Mouse (Mus musculus) embryonic facial prominence, embryonic 11.5 days (tissue): Measurements from ENCODE around the gene Psmd9. TPM values are rescaled to one million over a fixed set of nuclear protein-coding genes. Genes with fewer than 3 reads are reported as not detected.

Experiments used
- ATAC-seq: fragments of 200-750 bp; cut with Nextera tagmentation; replicated peaks from 2 replicates; pipeline ENCODE4 v1.8.0; 2017; ENCODE audit warnings: low read depth; ENCODE audit not compliant: insufficient number of reproducible peaks, low FRiP score, low TSS enrichment
- DNase-seq: peaks from one replicate; pipeline ENCODE4 v3.0.0-alpha.2; 2015; ENCODE audit warnings: low spot score
- H3K27ac ChIP-seq: fragments of 300-500 bp; sonication (generic); replicated peaks from 2 replicates; pipeline ENCODE4 v1.5.1; 2014; ENCODE audit warnings: mild to moderate bottlenecking, low read depth, low read length, control low read depth
- H3K27me3 ChIP-seq: fragments of 300-500 bp; sonication (generic); 2 replicates; pipeline ENCODE4 v1.6.1; 2014; ENCODE audit warnings: mild to moderate bottlenecking, low read length, moderate library complexity, mixed read lengths; ENCODE audit not compliant: control insufficient read depth, insufficient read depth
- H3K36me3 ChIP-seq: fragments of 300-500 bp; sonication (generic); replicated peaks from 2 replicates; pipeline ENCODE4 v1.6.1; 2014; ENCODE audit warnings: low read depth, mild to moderate bottlenecking, low read length, moderate library complexity, mixed read lengths; ENCODE audit not compliant: control insufficient read depth, insufficient read depth
- H3K4me1 ChIP-seq: fragments of 300-500 bp; sonication (generic); 2 replicates; pipeline ENCODE4 v1.6.1; 2014; ENCODE audit warnings: low read length, mixed read lengths; ENCODE audit not compliant: control insufficient read depth, insufficient read depth
- H3K4me2 ChIP-seq: fragments of 300-500 bp; sonication (generic); 2 replicates; pipeline ENCODE4 v1.6.1; 2014; ENCODE audit warnings: low read depth, mild to moderate bottlenecking, control low read depth, low read length, moderate library complexity
- H3K4me3 ChIP-seq: fragments of 300-500 bp; sonication (generic); 2 replicates; pipeline ENCODE4 v1.5.1; 2014; ENCODE audit warnings: low read depth, low read length, control low read depth
- H3K9ac ChIP-seq: fragments of 300-500 bp; sonication (generic); replicated peaks from 2 replicates; pipeline ENCODE4 v1.6.1; 2014; ENCODE audit warnings: mild to moderate bottlenecking, control low read depth, low read length
- H3K9me3 ChIP-seq: fragments of 300-500 bp; sonication (generic); replicated peaks from 2 replicates; pipeline ENCODE4 v1.6.1; 2016; ENCODE audit warnings: mild to moderate bottlenecking, low read length, inconsistent platforms, mixed read lengths; ENCODE audit not compliant: control insufficient read depth
- WGBS: fragments of 180-500 bp; shearing (Covaris S2); extraction: QIAGEN DNeasy Blood & Tissue Kit; methylation state at CpG from one replicate; pipeline ENCODE4 v1.1.7; 2014; 5-methylcytosine and 5-hydroxymethylcytosine counted together
- polyA plus RNA-seq: library from polyadenylated mRNA; unstranded; fragments of >200 nt; fragmentation: Nextera tagmentation; extraction: Ambion mirVana; gene quantifications from 2 replicates; pipeline ENCODE4 v1.2.1, GENCODE M21; 2014

The Psmd9 gene
- polyA plus RNA-seq, 1 experiment from 2014 or later: 74.0 TPM

DNA sequence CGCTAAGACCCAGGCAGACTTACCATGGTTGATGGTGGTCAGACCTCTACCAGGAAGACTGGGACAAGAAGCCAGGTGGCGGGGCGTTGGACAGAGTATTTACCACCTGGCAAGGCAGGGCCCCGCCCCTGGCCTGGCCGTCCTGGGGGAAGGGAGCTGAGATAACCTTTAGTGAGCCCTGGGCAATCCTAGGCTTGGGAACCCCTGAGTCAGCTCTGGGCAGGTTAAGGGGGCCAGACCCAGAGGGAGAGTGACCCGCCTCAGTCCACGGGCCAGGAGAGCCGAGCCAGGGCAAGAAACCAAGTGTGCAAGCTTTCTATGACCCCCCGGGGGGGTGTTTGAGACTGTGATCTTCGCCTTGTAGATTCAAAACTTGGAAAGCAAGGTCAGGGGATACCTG is 13.4 kb downstream of the Psmd9 start, which contains the start of gene Hpd:
TSS of gene Hpd (minus strand) at position 77 of the 400 bp plus-strand sequence.
- Histone ChIP-seq H3K9ac (no peak within 1 kb of the TSS), H3K36me3 (no peaks in the 10 kb centered on the region), H3K4me2 (no peak within 1 kb of the TSS), H3K4me1 (no peaks in the 10 kb centered on the region), H3K4me3 (no peak within 1 kb of the TSS), H3K27me3 (no peaks in the 10 kb centered on the region), H3K9me3 (no peaks in the 10 kb centered on the region), H3K27ac (no peak within 1 kb of the TSS)
- no peak for ATAC-seq
- 84% methylated on average over 10 of the region's 10 CpGs for WGBS
- DNase-seq: no peak

GRCm38 (mm10) chr5:123185966-123186365 is 16.8 kb downstream of the Psmd9 start:
- ATAC-seq (no peak), DNase-seq (no peak)
- WGBS: 89% methylated on average over 6 of the region's 6 CpGs
- no peak overlapping the region for H3K27ac ChIP-seq
- no peaks in the 10 kb centered on the region for H3K36me3 ChIP-seq
- no peak overlapping the region for H3K4me2 ChIP-seq
- H3K27me3 ChIP-seq: no peaks in the 10 kb centered on the region
- no peaks in the 10 kb centered on the region for H3K9me3 ChIP-seq
- H3K9ac ChIP-seq: no peak overlapping the region
- no peak overlapping the region for H3K4me3 ChIP-seq
- H3K4me1 ChIP-seq: no peaks in the 10 kb centered on the region

DNA sequence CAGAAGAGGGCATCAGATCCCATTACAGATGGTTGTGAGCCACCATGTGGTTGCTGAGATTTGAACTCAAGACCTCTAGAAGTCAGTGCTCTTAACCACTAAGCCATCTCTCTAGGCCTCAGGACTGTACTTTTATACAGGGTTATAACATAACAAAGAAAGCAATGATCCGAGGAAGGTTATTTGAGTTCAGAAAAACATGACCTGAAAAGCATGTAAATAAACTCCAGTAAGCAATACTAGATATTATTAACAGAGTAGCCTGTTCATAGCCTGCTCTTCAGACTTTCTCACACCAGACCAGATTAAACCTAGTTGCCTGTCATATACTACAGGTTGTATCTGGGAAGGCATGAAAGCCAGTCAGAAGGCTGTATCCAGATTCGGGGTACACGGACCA is 18.1 kb downstream of the Psmd9 start:
- no peaks in the 10 kb centered on the region for H3K27me3 ChIP-seq
- 90% methylated on average over 3 of the region's 3 CpGs for WGBS
- DNase-seq (no peak), ATAC-seq (no peak)
- no peaks in the 10 kb centered on the region for H3K9me3 ChIP-seq
- H3K27ac ChIP-seq: no peak overlapping the region
- no peaks in the 10 kb centered on the region for H3K4me1 ChIP-seq
- H3K36me3 ChIP-seq: no peaks in the 10 kb centered on the region
- H3K4me3 ChIP-seq: no peak overlapping the region
- H3K4me2 ChIP-seq: no peak overlapping the region
- H3K9ac ChIP-seq: no peak overlapping the region

- DNase-seq (no peak), ATAC-seq (no peak)
- no peaks in the 10 kb centered on the region for H3K4me1 ChIP-seq
- H3K27ac ChIP-seq: no peak overlapping the region
- H3K9ac ChIP-seq: no peak overlapping the region
- 74% methylated on average over 3 of the region's 3 CpGs for WGBS
- no peaks in the 10 kb centered on the region for H3K36me3 ChIP-seq
- no peak overlapping the region for H3K4me2 ChIP-seq
- no peaks in the 10 kb centered on the region for H3K27me3 ChIP-seq
- H3K4me3 ChIP-seq: no peak overlapping the region
- H3K9me3 ChIP-seq: no peaks in the 10 kb centered on the region
These were observed 21.7 kb downstream of the Psmd9 start for GRCm38 (mm10) chr5:123190912-123191311.

DNA sequence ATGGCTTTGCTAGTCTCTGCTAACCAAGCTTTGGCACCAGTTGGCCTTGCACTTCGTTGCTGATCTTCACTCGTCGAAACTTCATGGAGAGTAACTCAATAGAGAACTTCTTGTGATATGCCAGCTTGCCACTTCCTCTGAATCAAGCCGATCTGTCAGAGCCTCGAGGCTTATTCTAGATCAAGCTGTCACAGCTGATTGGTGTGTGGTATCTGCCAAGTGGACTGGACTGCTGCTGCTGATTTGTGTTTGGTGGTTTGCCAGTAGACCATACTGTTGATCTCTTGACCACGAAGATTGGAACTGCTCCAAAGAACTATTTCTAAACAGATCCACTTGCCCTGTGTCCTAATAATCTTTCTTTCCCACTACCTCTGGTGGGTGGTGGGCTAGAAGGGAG is 22.2 kb downstream of the Psmd9 start:
- no peaks in the 10 kb centered on the region for H3K4me1 ChIP-seq
- no peak for DNase-seq
- no peak overlapping the region for H3K4me2 ChIP-seq
- no peaks in the 10 kb centered on the region for H3K9me3 ChIP-seq
- no peaks in the 10 kb centered on the region for H3K27me3 ChIP-seq
- H3K9ac ChIP-seq: no peak overlapping the region
- no peaks in the 10 kb centered on the region for H3K36me3 ChIP-seq
- no peak overlapping the region for H3K27ac ChIP-seq
- no peak for ATAC-seq
- H3K4me3 ChIP-seq: no peak overlapping the region
- whole genome bisulfite sequencing: 78% methylated on average over 6 of the region's 6 CpGs

DNA sequence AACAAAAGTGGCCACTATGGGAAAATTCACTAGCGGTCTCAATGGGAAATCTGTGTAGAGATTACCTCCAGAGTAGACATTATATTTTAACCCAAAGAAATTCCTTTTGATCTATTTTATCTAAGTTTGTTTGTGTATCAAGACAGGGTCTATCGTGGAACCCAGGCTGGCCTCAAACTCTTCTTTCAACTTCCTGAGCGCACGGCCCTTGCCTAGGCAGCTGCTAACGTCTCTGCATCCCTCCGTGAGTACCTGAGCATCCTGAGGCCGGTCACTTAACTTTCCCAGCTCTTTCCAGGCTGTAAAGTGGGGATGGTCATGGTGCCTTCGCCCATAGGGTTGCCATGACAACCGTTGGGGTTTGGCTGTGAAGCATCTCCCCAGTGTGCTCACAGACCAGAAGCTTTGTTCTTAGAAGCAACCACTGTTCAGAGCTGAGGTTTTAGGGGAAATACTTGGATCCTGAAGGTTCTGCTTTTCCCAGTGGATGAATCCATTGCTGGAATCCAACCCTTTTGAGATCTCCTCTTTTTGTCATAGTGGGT is 23.5 kb downstream of the Psmd9 start:
- Histone ChIP-seq H3K4me1 (no peaks in the 10 kb centered on the region), H3K4me3 (no peak overlapping the region), H3K36me3 (no peaks in the 10 kb centered on the region), H3K27ac (no peak overlapping the region), H3K4me2 (no peak overlapping the region), H3K9me3 (no peaks in the 10 kb centered on the region), H3K9ac (no peak overlapping the region), H3K27me3 (no peaks in the 10 kb centered on the region)
- ATAC-seq (no peak), DNase-seq (no peak)
- WGBS: 68% methylated on average over 9 of the region's 9 CpGs

GRCm38 (mm10) chr5:123193436-123193835 is 24.2 kb downstream of the Psmd9 start:
- Histone ChIP-seq H3K9ac (no peak overlapping the region), H3K4me3 (no peak overlapping the region), H3K36me3 (no peaks in the 10 kb centered on the region), H3K4me2 (no peak overlapping the region), H3K4me1 (no peaks in the 10 kb centered on the region), H3K27me3 (no peaks in the 10 kb centered on the region), H3K27ac (no peak overlapping the region), H3K9me3 (no peaks in the 10 kb centered on the region)
- no peak for ATAC-seq
- WGBS: 81% methylated on average over 5 of the region's 5 CpGs
- DNase-seq: no peak

- no peak overlapping the region for H3K27ac ChIP-seq
- H3K4me2 ChIP-seq: no peak overlapping the region
- H3K4me3 ChIP-seq: no peak overlapping the region
- H3K9me3 ChIP-seq: no peaks in the 10 kb centered on the region
- H3K4me1 ChIP-seq: no peaks in the 10 kb centered on the region
- no peaks in the 10 kb centered on the region for H3K27me3 ChIP-seq
- DNase-seq: no peak
- WGBS: 86% methylated on average over 6 of the region's 6 CpGs
- no peak for ATAC-seq
- no peaks in the 10 kb centered on the region for H3K36me3 ChIP-seq
- H3K9ac ChIP-seq: no peak overlapping the region
These were observed 25.6 kb downstream of the Psmd9 start for GRCm38 (mm10) chr5:123194856-123195255.
